Mouse (Mus musculus): ENCODE results near the gene Zfp697. TPM values are rescaled to one million over a fixed set of nuclear protein-coding genes. Genes with fewer than 3 reads are reported as not detected.
"Not testable (repeated sequence)": the region's sequence is repeated elsewhere in the genome, so short reads cannot be mapped to it uniquely, and the experiment has no call there.

The Zfp697 gene
- polyA plus RNA-seq, 1 experiment from 2014 or later, result 19.0 TPM

DNA sequence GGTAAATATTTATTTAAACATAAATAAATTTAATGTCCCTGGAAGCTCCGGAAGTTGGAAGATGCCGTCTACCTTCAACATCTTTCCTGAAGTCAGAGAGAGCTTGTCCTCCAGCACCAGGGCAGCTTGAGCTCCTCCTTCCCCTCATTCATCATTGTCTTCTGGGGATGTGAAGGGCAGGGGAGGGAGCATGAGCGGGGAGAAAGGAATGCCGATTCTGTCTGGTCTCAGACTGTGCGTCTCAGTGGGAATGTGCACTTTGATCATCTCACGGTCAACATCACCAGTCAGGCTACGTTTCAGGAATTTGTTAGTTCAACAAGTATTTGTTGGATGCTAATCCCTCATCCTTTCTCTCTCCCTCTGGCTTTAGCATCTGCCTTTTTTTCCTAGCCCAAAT, 3.0 kb upstream of the Zfp697 start:
- no peak for TF ChIP-seq CTCF (IDR thresholded peaks at IDR 0.05; ENCODE audit: low read depth)
- DNase-seq (ENCODE audit: low spot score) (peak; percentile 84), ATAC-seq (replicated peaks; ENCODE audit: low FRiP score, low read depth) (peak; percentile 77)
- H3K36me3 ChIP-seq (ENCODE audit: insufficient read depth, low read length), result no peaks in the 10 kb centered on the region
- H3K27me3 ChIP-seq (ENCODE audit: insufficient read depth, low read length), result no peaks in the 10 kb centered on the region
- no peak overlapping the region for H3K9ac ChIP-seq (ENCODE audit: low read depth, low read length)
- 7% methylated on average over 7 of the region's 7 CpGs for WGBS
- no peak overlapping the region for H3K4me2 ChIP-seq (ENCODE audit: low read length)
- H3K9me3 ChIP-seq (replicated peaks; ENCODE audit: low read length), result no peaks in the 10 kb centered on the region
- no peak overlapping the region for H3K27ac ChIP-seq
- H3K4me1 ChIP-seq (replicated peaks; ENCODE audit: insufficient read depth, low read length), result 0 out of 2 replicates have a peak, but pooled peaks cover 10% of the 10 kb centered on the region
- H3K4me3 ChIP-seq (replicated peaks; ENCODE audit: low read depth, low read length), result no peak overlapping the region

DNA sequence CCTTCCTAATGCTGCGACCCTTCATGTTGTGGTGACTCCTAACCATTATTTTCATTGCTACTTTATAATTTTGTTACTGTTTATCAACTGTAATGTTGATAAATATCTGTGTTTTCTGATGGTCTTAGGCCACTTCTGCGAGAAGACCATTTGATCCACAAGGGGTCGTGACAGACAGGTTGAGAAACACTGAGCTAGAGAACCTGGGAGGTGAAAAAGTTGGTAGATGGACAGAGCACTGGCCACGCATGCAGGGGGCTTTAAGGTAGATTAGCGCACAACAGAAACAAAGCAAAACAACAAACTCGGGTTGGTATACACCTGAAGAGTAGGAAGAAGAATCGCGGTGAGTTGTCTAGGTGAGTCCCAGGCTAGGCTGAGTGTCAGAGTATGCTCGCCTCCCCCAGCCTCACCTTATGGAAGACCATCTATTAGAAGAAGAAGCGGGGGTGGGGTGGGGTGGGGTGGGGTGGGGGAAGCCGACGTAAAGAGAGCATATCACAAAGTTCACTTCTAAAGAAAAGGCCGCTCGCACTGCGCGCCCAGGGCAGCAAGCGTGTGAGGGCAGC, 500 bp upstream of the Zfp697 start:
- Histone ChIP-seq H3K36me3 (ENCODE audit: insufficient read depth, low read length) (no peaks in the 10 kb centered on the region), H3K27me3 (ENCODE audit: insufficient read depth, low read length) (no peaks in the 10 kb centered on the region), H3K4me2 (ENCODE audit: low read length) (peak overlapping the region; percentile 97), H3K9ac (ENCODE audit: low read depth, low read length) (peak overlapping the region; percentile 77), H3K4me3 (replicated peaks; ENCODE audit: low read depth, low read length) (peak overlapping the region; percentile 78), H3K4me1 (replicated peaks; ENCODE audit: insufficient read depth, low read length) (peaks cover 15% of the 10 kb centered on the region), H3K9me3 (replicated peaks; ENCODE audit: low read length) (no peaks in the 10 kb centered on the region), H3K27ac (peak overlapping the region; percentile 84)
- WGBS, result 4% methylated on average over 17 of the region's 17 CpGs
- ATAC-seq (replicated peaks; ENCODE audit: low FRiP score, low read depth) (peak; percentile 3; the same call in 1 of the 2 replicates), DNase-seq (ENCODE audit: low spot score) (peak; percentile 66)
- peak; percentile 69 for TF ChIP-seq CTCF (IDR thresholded peaks at IDR 0.05; ENCODE audit: low read depth)

DNA sequence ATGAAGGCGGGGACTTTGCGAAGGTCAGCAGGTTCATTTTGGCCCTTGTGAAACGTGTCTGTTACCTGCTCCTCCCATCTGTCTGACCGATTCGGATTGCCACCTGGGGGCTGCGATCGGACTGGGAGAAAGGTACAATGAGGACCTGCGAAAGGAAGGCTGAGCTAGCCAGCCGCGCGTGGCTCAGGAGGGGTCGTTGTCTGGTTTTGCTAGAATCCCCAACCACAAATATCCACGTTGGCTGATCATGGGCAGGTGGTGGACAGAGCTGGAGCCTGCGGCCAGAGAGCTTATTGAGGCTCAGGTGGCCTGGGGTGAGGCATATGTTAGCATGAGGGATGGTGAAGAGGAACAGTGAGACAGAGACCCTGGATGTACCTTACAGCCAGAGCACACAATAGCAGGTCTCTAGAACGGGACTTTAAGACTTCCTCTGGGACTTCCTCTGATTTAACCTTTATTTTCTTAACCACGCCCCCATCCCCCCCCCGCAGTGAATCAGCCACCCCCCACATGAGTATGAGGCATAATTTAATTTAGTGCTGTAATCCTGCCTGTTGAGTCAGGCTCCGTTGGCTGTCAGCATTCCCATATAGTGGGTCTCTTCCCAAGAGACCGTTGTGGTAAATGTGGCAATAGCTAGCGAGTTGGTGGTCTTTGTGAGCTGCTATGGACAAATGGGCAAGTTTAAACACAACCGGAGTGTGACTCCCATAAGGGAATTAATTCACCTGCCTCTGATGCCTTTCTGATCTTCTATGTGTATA, 946 bp downstream of the Zfp697 start:
- peak overlapping the region; percentile 97 for H3K4me2 ChIP-seq (ENCODE audit: low read length)
- WGBS, result 4% methylated on average over 21 of the region's 21 CpGs
- H3K27me3 ChIP-seq (ENCODE audit: insufficient read depth, low read length), result no peaks in the 10 kb centered on the region
- no peak for TF ChIP-seq CTCF (IDR thresholded peaks at IDR 0.05; ENCODE audit: low read depth)
- peak overlapping the region; percentile 84; the same call in 1 of the 2 replicates for H3K27ac ChIP-seq
- ATAC-seq (replicated peaks; ENCODE audit: low FRiP score, low read depth) (0 out of 2 replicates have a peak, but pooled peaks have one; percentile 2), DNase-seq (ENCODE audit: low spot score) (no peak)
- H3K9ac ChIP-seq (ENCODE audit: low read depth, low read length), result peak overlapping the region; percentile 77
- H3K4me1 ChIP-seq (replicated peaks; ENCODE audit: insufficient read depth, low read length), result peaks cover 21% of the 10 kb centered on the region
- H3K4me3 ChIP-seq (replicated peaks; ENCODE audit: low read depth, low read length), result peak overlapping the region; percentile 78
- no peaks in the 10 kb centered on the region for H3K36me3 ChIP-seq (ENCODE audit: insufficient read depth, low read length)
- no peaks in the 10 kb centered on the region for H3K9me3 ChIP-seq (replicated peaks; ENCODE audit: low read length)

DNA sequence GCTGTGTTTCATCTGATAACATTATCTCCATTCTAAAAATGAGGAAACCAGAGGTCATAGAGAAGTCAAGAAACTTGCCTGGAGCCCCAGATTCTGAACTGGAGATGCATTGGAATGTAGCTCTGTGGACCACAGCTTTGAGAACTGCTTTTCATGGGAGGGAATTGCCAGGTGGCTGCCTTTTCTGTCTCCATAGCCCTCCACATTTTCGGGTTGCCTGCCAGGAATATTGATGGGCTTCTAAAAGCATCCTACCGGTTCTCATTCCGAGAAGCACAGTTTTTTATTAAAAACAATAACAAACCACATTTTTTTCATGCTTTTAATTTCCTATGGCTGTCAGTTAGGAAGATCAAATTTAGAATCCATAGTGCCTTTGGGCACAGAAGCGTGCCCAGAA, 4.8 kb downstream of the Zfp697 start:
- Histone ChIP-seq H3K4me1 (replicated peaks; ENCODE audit: insufficient read depth, low read length) (peaks cover 18% of the 10 kb centered on the region), H3K4me3 (replicated peaks; ENCODE audit: low read depth, low read length) (no peak overlapping the region), H3K9ac (ENCODE audit: low read depth, low read length) (no peak overlapping the region), H3K27ac (no peak overlapping the region), H3K27me3 (ENCODE audit: insufficient read depth, low read length) (no peaks in the 10 kb centered on the region), H3K4me2 (ENCODE audit: low read length) (no peak overlapping the region), H3K36me3 (ENCODE audit: insufficient read depth, low read length) (no peaks in the 10 kb centered on the region), H3K9me3 (replicated peaks; ENCODE audit: low read length) (no peaks in the 10 kb centered on the region)
- DNase-seq (ENCODE audit: low spot score) (no peak), ATAC-seq (replicated peaks; ENCODE audit: low FRiP score, low read depth) (no peak)
- 38% methylated on average over 4 of the region's 4 CpGs for WGBS
- TF ChIP-seq CTCF (IDR thresholded peaks at IDR 0.05; ENCODE audit: low read depth), result no peak

DNA sequence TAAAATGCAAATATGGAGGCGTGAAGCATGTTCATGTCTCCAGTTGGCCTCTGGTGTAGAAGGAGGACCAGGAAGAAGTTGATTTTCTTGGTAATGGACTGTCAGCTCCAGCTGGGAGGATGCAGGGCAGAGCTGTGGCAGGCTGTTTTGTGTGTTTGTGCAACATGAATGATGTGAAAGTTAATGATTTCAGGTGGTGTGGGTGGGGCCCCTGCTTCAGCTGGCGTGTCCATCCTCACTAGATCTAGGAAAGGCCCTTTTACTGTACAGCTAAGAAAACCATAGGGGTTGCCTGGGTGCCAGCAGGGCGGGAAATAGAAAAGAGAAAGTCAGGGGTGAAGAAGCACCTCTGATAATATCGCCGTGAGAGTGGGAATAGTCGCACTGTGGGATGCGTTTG, 5.5 kb downstream of the Zfp697 start:
- no peak for ATAC-seq (replicated peaks; ENCODE audit: low FRiP score, low read depth)
- H3K9ac ChIP-seq (ENCODE audit: low read depth, low read length), result no peak overlapping the region
- no peak overlapping the region for H3K27ac ChIP-seq
- no peak for DNase-seq (ENCODE audit: low spot score)
- H3K4me1 ChIP-seq (replicated peaks; ENCODE audit: insufficient read depth, low read length), result peaks cover 18% of the 10 kb centered on the region
- H3K36me3 ChIP-seq (ENCODE audit: insufficient read depth, low read length), result no peaks in the 10 kb centered on the region
- 66% methylated on average over 7 of the region's 7 CpGs for WGBS
- H3K4me3 ChIP-seq (replicated peaks; ENCODE audit: low read depth, low read length), result no peak overlapping the region
- H3K4me2 ChIP-seq (ENCODE audit: low read length), result no peak overlapping the region
- H3K9me3 ChIP-seq (replicated peaks; ENCODE audit: low read length), result no peaks in the 10 kb centered on the region
- H3K27me3 ChIP-seq (ENCODE audit: insufficient read depth, low read length), result no peaks in the 10 kb centered on the region
- no peak for TF ChIP-seq CTCF (IDR thresholded peaks at IDR 0.05; ENCODE audit: low read depth)

DNA sequence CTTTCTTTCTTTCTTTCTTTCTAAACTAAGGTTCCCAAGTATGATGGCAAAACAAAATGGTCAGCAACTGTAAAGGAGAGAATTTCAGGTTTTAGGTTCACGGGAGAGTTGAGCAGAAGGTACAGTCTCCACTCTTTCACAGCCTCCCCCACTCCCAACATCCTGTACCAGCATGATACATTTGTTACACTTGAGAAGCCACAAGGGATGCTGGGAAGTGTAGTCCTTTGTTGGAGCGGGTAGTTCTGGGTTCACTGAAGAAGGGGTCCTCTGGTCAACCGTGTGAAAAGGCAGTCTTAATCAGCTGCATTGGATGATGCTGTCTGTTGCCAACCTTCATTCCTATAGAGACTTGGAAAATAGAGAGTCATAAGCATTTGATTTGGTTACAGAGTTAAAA, 7.0 kb downstream of the Zfp697 start:
- no peak overlapping the region for H3K27ac ChIP-seq
- no peaks in the 10 kb centered on the region for H3K9me3 ChIP-seq (replicated peaks; ENCODE audit: low read length)
- DNase-seq (ENCODE audit: low spot score), result peak; percentile 43
- 36% methylated on average over 3 of the region's 3 CpGs for WGBS
- ATAC-seq (replicated peaks; ENCODE audit: low FRiP score, low read depth), result no peak
- no peak overlapping the region for H3K4me3 ChIP-seq (replicated peaks; ENCODE audit: low read depth, low read length)
- H3K9ac ChIP-seq (ENCODE audit: low read depth, low read length), result no peak overlapping the region
- no peak for TF ChIP-seq CTCF (IDR thresholded peaks at IDR 0.05; ENCODE audit: low read depth)
- peaks cover 11% of the 10 kb centered on the region for H3K4me1 ChIP-seq (replicated peaks; ENCODE audit: insufficient read depth, low read length)
- H3K4me2 ChIP-seq (ENCODE audit: low read length), result no peak overlapping the region
- no peaks in the 10 kb centered on the region for H3K36me3 ChIP-seq (ENCODE audit: insufficient read depth, low read length)
- no peaks in the 10 kb centered on the region for H3K27me3 ChIP-seq (ENCODE audit: insufficient read depth, low read length)

DNA sequence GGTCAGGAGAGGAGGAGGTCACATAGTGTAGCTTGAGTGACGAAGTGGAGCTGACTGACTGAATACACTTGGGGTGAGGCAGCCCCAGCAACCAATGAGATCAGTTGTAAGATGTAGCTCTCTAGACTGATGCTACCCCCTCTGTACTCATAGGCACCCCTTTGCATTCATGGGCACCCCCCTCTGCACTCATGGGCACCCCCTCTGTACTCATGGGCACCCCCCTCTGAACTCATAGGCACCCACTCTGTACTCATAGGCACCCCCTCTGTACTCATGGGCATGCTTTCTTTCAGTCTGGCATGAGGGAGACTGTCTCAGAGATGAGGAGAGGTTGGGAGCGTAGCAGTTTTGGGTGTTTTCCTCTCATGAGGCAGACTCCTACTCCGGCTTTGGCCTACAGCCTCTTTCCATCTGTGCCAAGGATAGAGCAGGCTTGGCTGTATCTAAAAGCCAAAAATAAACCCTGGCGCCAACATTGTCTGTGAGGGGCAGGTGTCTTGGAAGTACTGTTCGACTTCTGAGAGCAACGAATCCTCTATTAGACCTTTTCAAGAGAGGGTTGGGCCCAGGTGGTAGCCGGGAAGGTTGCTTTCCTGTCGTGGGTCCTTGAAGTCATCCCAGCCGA, 22.1 kb downstream of the Zfp697 start:
- H3K4me3 ChIP-seq (replicated peaks; ENCODE audit: low read depth, low read length); DNase-seq (ENCODE audit: low spot score); H3K27ac ChIP-seq; ATAC-seq (replicated peaks; ENCODE audit: low FRiP score, low read depth); H3K4me2 ChIP-seq (ENCODE audit: low read length); H3K27me3 ChIP-seq (ENCODE audit: insufficient read depth, low read length); H3K9ac ChIP-seq (ENCODE audit: low read depth, low read length); H3K36me3 ChIP-seq (ENCODE audit: insufficient read depth, low read length); H3K4me1 ChIP-seq (replicated peaks; ENCODE audit: insufficient read depth, low read length); H3K9me3 ChIP-seq (replicated peaks; ENCODE audit: low read length): not testable (repeated sequence)
- WGBS, result 94% methylated on average over 7 of the region's 9 CpGs

DNA sequence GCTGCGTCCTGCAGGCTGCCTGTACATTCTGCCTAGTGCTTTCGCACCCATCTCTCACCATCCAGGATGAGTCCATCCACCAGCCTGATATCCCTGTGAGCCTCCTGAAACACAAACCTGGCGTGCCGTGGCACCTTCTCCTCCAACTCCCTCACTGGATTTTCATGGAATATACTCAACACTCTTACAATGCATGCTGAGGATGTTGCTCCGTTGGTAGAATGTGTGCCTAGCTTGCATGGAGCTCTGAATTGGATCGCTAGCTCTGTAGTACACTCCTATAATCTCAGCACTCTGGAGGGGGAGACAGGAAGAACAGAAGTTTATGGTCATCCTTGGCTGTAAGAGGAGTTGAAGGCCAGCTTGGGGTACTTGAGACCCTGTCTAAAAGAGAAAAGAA, 23.6 kb downstream of the Zfp697 start:
- not testable (repeated sequence) for H3K4me3 ChIP-seq (replicated peaks; ENCODE audit: low read depth, low read length); ATAC-seq (replicated peaks; ENCODE audit: low FRiP score, low read depth); H3K27me3 ChIP-seq (ENCODE audit: insufficient read depth, low read length); H3K36me3 ChIP-seq (ENCODE audit: insufficient read depth, low read length); H3K4me1 ChIP-seq (replicated peaks; ENCODE audit: insufficient read depth, low read length); H3K4me2 ChIP-seq (ENCODE audit: low read length); H3K27ac ChIP-seq; H3K9ac ChIP-seq (ENCODE audit: low read depth, low read length); DNase-seq (ENCODE audit: low spot score); H3K9me3 ChIP-seq (replicated peaks; ENCODE audit: low read length)
- 92% methylated on average over 4 of the region's 6 CpGs for WGBS

DNA sequence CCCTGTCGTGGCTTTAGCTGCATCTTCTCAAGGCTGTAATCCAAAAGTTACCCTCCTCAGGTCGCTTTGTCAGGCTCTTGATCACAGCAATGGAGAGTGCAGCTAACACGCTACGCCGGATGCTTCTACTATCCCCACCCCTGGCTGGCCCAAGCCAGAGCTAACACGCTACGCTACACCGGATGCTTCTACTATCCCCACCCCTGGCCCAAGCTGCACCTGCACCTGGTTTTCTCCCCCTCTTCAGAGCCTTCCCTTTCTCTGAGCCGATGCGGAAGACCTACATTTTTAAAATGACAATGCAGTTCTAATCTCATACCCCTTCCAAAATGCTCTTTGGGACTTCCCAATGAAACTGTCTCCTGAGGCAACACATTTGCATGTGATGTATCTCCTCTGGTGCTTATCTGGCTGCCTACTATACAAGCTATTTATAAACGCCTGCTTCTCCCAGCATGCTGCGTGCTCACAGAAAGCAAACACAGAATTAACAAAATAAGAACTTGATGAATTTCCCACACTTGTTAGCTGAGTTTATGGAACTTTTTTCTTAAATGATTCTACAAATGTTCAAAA, 24.4 kb downstream of the Zfp697 start:
- not testable (repeated sequence) for H3K9ac ChIP-seq (ENCODE audit: low read depth, low read length); H3K27ac ChIP-seq; H3K27me3 ChIP-seq (ENCODE audit: insufficient read depth, low read length); H3K36me3 ChIP-seq (ENCODE audit: insufficient read depth, low read length); H3K4me3 ChIP-seq (replicated peaks; ENCODE audit: low read depth, low read length); H3K4me2 ChIP-seq (ENCODE audit: low read length); ATAC-seq (replicated peaks; ENCODE audit: low FRiP score, low read depth); H3K4me1 ChIP-seq (replicated peaks; ENCODE audit: insufficient read depth, low read length); DNase-seq (ENCODE audit: low spot score); H3K9me3 ChIP-seq (replicated peaks; ENCODE audit: low read length)
- WGBS, result 63% methylated on average over 12 of the region's 12 CpGs
